17 mouse cellular contexts compared by ENCODE assay signal in genomic region chr5:142836891-142837290, GRCm38 (mm10).
"Had no signal": no experiment of that assay in that cellular context is flagged by ENCODE, and none has a peak within 500 bp of the region (broad histone marks: within the 10 kb centered on the region; RNA-seq: fewer than 3 reads in every experiment).

No protein-coding gene starts in this region.

- H3K27ac ChIP-seq: limb, embryonic 12.5 days; limb, embryonic 15.5 days; liver, embryonic 14.5 days; macrophage; midbrain, embryonic 13.5 days had no signal

- H3K27me3 ChIP-seq: limb, embryonic 12.5 days; limb, embryonic 15.5 days; midbrain, embryonic 13.5 days had no signal

- H3K4me1 ChIP-seq: midbrain, embryonic 13.5 days had no signal

- DNase-seq: kidney, adult 18-20 months; kidney, adult 9 months; kidney, postnatal 14 days; kidney, postnatal 4 days; left cerebral cortex, postnatal 4 days; liver, postnatal 0 days; lung, embryonic 14.5 days; thymus, adult 18-20 months; thymus, postnatal 14 days; thymus, postnatal 4 days had no signal

- H3K9me3 ChIP-seq: limb, embryonic 12.5 days; limb, embryonic 15.5 days; midbrain, embryonic 13.5 days had no signal

- ATAC-seq: liver, postnatal 0 days; lung, postnatal 0 days; midbrain, embryonic 13.5 days had no signal

- H3K4me3 ChIP-seq: limb, embryonic 12.5 days; limb, embryonic 15.5 days; midbrain, embryonic 13.5 days had no signal

- H3K9ac ChIP-seq: limb, embryonic 12.5 days; limb, embryonic 15.5 days; liver, embryonic 14.5 days; liver, postnatal 0 days; lung, embryonic 14.5 days; midbrain, embryonic 13.5 days had no signal

- H3K36me3 ChIP-seq: limb, embryonic 12.5 days; limb, embryonic 15.5 days; midbrain, embryonic 13.5 days had no signal

- H3K4me2 ChIP-seq: limb, embryonic 12.5 days; limb, embryonic 15.5 days; liver, embryonic 11.5 days; lung, embryonic 14.5 days; midbrain, embryonic 13.5 days had no signal
